Mouse (Mus musculus) limb, embryonic 13.5 days (tissue): ENCODE results near the gene Acap3. TPM values are rescaled to one million over a fixed set of nuclear protein-coding genes. Genes with fewer than 3 reads are reported as not detected.
A peak's percentile ranks its signal among the peaks of the same experiment; 100 is the strongest.

Source experiments
- ATAC-seq: fragments of 200-750 bp; cut with Nextera tagmentation; 2 replicates; pipeline ENCODE4 v1.8.0; 2017; ENCODE audit warnings: low read depth, moderate number of reproducible peaks, moderate TSS enrichment; ENCODE audit not compliant: low FRiP score
- H3K27ac ChIP-seq: fragments of 300-500 bp; sonication (generic); 2 replicates; pipeline ENCODE4 v1.5.1; 2015; ENCODE audit warnings: inconsistent platforms, mild to moderate bottlenecking, moderate library complexity
- H3K27me3 ChIP-seq: fragments of 300-500 bp; sonication (generic); 2 replicates; pipeline ENCODE4 v1.6.1; 2015; ENCODE audit warnings: mild to moderate bottlenecking, inconsistent platforms
- H3K36me3 ChIP-seq: fragments of 300-500 bp; sonication (generic); 2 replicates; pipeline ENCODE4 v1.6.1; 2015; ENCODE audit warnings: inconsistent platforms, mild to moderate bottlenecking, moderate library complexity
- H3K4me1 ChIP-seq: fragments of 300-500 bp; sonication (generic); 2 replicates; pipeline ENCODE4 v1.6.1; 2015; ENCODE audit warnings: inconsistent platforms
- H3K4me2 ChIP-seq: fragments of 300-500 bp; sonication (generic); replicated peaks from 2 replicates; pipeline ENCODE4 v1.6.1; 2015; ENCODE audit warnings: inconsistent platforms, mild to moderate bottlenecking, moderate library complexity
- H3K4me3 ChIP-seq: fragments of 300-500 bp; sonication (generic); 2 replicates; pipeline ENCODE4 v1.5.1; 2015; ENCODE audit warnings: moderate library complexity, mild to moderate bottlenecking, inconsistent platforms
- H3K9ac ChIP-seq: fragments of 300-500 bp; sonication (generic); 2 replicates; pipeline ENCODE4 v1.6.1; 2015; ENCODE audit warnings: mild to moderate bottlenecking, inconsistent platforms
- H3K9me3 ChIP-seq: fragments of 300-500 bp; sonication (generic); 2 replicates; pipeline ENCODE4 v1.6.1; 2016; ENCODE audit warnings: inconsistent platforms
- WGBS: fragments of 180-500 bp; shearing (Covaris S2); methylation state at CpG from one replicate; pipeline ENCODE4 v1.1.7; 2015; 5-methylcytosine and 5-hydroxymethylcytosine counted together
- polyA plus RNA-seq: library from polyadenylated mRNA; unstranded; fragments of >200 nt; fragmentation: Nextera tagmentation; extraction: Ambion mirVana; gene quantifications from 2 replicates; pipeline ENCODE4 v1.2.1, GENCODE M21; 2015

The Acap3 gene
- polyA plus RNA-seq, 1 experiment from 2014 or later: 19.4 TPM

GRCm38 (mm10) chr4:155903246-155903645 lies 11.6 kb downstream of the Acap3 start:
- H3K9ac ChIP-seq: no peak overlapping the region
- H3K36me3 ChIP-seq: peaks cover 85% of the 10 kb centered on the region
- ATAC-seq: no peak
- H3K4me1 ChIP-seq: no peaks in the 10 kb centered on the region
- no peaks in the 10 kb centered on the region for H3K27me3 ChIP-seq
- no peaks in the 10 kb centered on the region for H3K9me3 ChIP-seq
- no peak overlapping the region for H3K4me2 ChIP-seq
- H3K4me3 ChIP-seq: no peak overlapping the region
- H3K27ac ChIP-seq: no peak overlapping the region
- 93% methylated on average over 13 of the region's 13 CpGs for WGBS

- Histone ChIP-seq H3K9ac (no peak overlapping the region), H3K4me2 (no peak overlapping the region), H3K9me3 (no peaks in the 10 kb centered on the region), H3K4me1 (no peaks in the 10 kb centered on the region), H3K36me3 (peaks cover 73% of the 10 kb centered on the region), H3K27me3 (no peaks in the 10 kb centered on the region), H3K4me3 (no peak overlapping the region), H3K27ac (no peak overlapping the region)
- WGBS: 89% methylated on average over 13 of the region's 13 CpGs
- ATAC-seq: no peak
These were observed 12.9 kb downstream of the Acap3 start for GRCm38 (mm10) chr4:155904318-155905102.

- no peak overlapping the region for H3K27ac ChIP-seq
- no peak overlapping the region; the same call in 1 of the 2 replicates for H3K9ac ChIP-seq
- no peak for ATAC-seq
- no peaks in the 10 kb centered on the region for H3K27me3 ChIP-seq
- H3K4me2 ChIP-seq: no peak overlapping the region
- no peaks in the 10 kb centered on the region for H3K4me1 ChIP-seq
- peaks cover 63% of the 10 kb centered on the region for H3K36me3 ChIP-seq
- no peaks in the 10 kb centered on the region for H3K9me3 ChIP-seq
- WGBS: 92% methylated on average over 13 of the region's 13 CpGs
- H3K4me3 ChIP-seq: no peak overlapping the region
These were observed 14.0 kb downstream of the Acap3 start for GRCm38 (mm10) chr4:155905634-155906033.

GRCm38 (mm10) chr4:155906125-155906524 lies 14.5 kb downstream of the Acap3 start:
- Histone ChIP-seq H3K9ac (no peak overlapping the region; the same call in 1 of the 2 replicates), H3K4me3 (no peak overlapping the region), H3K4me2 (no peak overlapping the region), H3K27ac (no peak overlapping the region), H3K4me1 (no peaks in the 10 kb centered on the region), H3K27me3 (no peaks in the 10 kb centered on the region), H3K9me3 (no peaks in the 10 kb centered on the region), H3K36me3 (peaks cover 58% of the 10 kb centered on the region)
- ATAC-seq: no peak
- 77% methylated on average over 9 of the region's 9 CpGs for WGBS

GRCm38 (mm10) chr4:155907003-155907402 lies 15.4 kb downstream of the Acap3 start:
- WGBS: 80% methylated on average over 11 of the region's 11 CpGs
- no peak overlapping the region for H3K4me2 ChIP-seq
- peaks cover 49% of the 10 kb centered on the region for H3K36me3 ChIP-seq
- no peaks in the 10 kb centered on the region for H3K4me1 ChIP-seq
- no peaks in the 10 kb centered on the region for H3K27me3 ChIP-seq
- H3K4me3 ChIP-seq: no peak overlapping the region
- no peak overlapping the region for H3K27ac ChIP-seq
- H3K9ac ChIP-seq: no peak overlapping the region
- ATAC-seq: no peak
- H3K9me3 ChIP-seq: no peaks in the 10 kb centered on the region

GRCm38 (mm10) chr4:155908281-155908680 lies 16.7 kb downstream of the Acap3 start:
- 82% methylated on average over 7 of the region's 7 CpGs for WGBS
- no peaks in the 10 kb centered on the region for H3K4me1 ChIP-seq

GRCm38 (mm10) chr4:155908751-155909150 lies 17.1 kb downstream of the Acap3 start:
- Histone ChIP-seq H3K4me2 (no peak overlapping the region), H3K9me3 (no peaks in the 10 kb centered on the region), H3K36me3 (peaks cover 32% of the 10 kb centered on the region), H3K9ac (no peak overlapping the region), H3K4me3 (no peak overlapping the region), H3K4me1 (no peaks in the 10 kb centered on the region), H3K27me3 (no peaks in the 10 kb centered on the region), H3K27ac (no peak overlapping the region)
- no peak for ATAC-seq
- 84% methylated on average over 4 of the region's 4 CpGs for WGBS

More at GRCm38 (mm10) chr4:155908281-155908680, 16.7 kb downstream of the Acap3 start:
- H3K4me3 ChIP-seq: no peak overlapping the region
- H3K4me2 ChIP-seq: no peak overlapping the region
- H3K36me3 ChIP-seq: peaks cover 36% of the 10 kb centered on the region
- ATAC-seq: no peak
- no peaks in the 10 kb centered on the region for H3K9me3 ChIP-seq
- no peak overlapping the region for H3K9ac ChIP-seq
- no peak overlapping the region for H3K27ac ChIP-seq
- no peaks in the 10 kb centered on the region for H3K27me3 ChIP-seq

GRCm38 (mm10) chr4:155932031-155932430 lies 40.4 kb downstream of the Acap3 start:
- no peaks in the 10 kb centered on the region for H3K9me3 ChIP-seq
- H3K27ac ChIP-seq: no peak overlapping the region
- WGBS: 62% methylated on average over 1 of the region's 1 CpGs
- no peak overlapping the region for H3K4me2 ChIP-seq
- H3K36me3 ChIP-seq: no peaks in the 10 kb centered on the region
- H3K27me3 ChIP-seq: no peaks in the 10 kb centered on the region; the same call in 1 of the 2 replicates
- ATAC-seq: no peak
- H3K4me3 ChIP-seq: no peak overlapping the region
- H3K4me1 ChIP-seq: no peaks in the 10 kb centered on the region
- H3K9ac ChIP-seq: no peak overlapping the region

- Histone ChIP-seq H3K27ac (peak overlapping the region; percentile 86), H3K9me3 (no peaks in the 10 kb centered on the region), H3K9ac (peak overlapping the region; percentile 96), H3K4me2 (peak overlapping the region; percentile 97), H3K36me3 (peaks cover 17% of the 10 kb centered on the region), H3K27me3 (no peaks in the 10 kb centered on the region), H3K4me3 (peak overlapping the region; percentile 96), H3K4me1 (peaks cover 19% of the 10 kb centered on the region)
- under 1% methylated on average over 17 of the region's 17 CpGs for WGBS
- peak; percentile 62 for ATAC-seq
These were observed 51.4 kb downstream of the Acap3 start for GRCm38 (mm10) chr4:155943049-155943452.

GRCm38 (mm10) chr4:155943534-155944249 lies 52.1 kb downstream of the Acap3 start, which contains the start of gene Ube2j2:
Gene Ube2j2 (plus strand): TSS chr4:155943831.
- Histone ChIP-seq H3K27ac (peak within 1 kb of the TSS; percentile 86), H3K4me1 (peaks cover 19% of the 10 kb centered on the region), H3K9ac (peak within 1 kb of the TSS; percentile 96), H3K9me3 (no peaks in the 10 kb centered on the region), H3K36me3 (peaks cover 23% of the 10 kb centered on the region), H3K4me2 (peak within 1 kb of the TSS; percentile 97), H3K27me3 (no peaks in the 10 kb centered on the region), H3K4me3 (peak within 1 kb of the TSS; percentile 96)
- WGBS: 1% methylated on average over 73 of the region's 85 CpGs
- peak; percentile 96 for ATAC-seq

GRCm38 (mm10) chr4:155944271-155944670 lies 52.6 kb downstream of the Acap3 start:
- Histone ChIP-seq H3K36me3 (peaks cover 29% of the 10 kb centered on the region), H3K9ac (peak overlapping the region; percentile 96), H3K4me2 (peak overlapping the region; percentile 97), H3K4me1 (peaks cover 19% of the 10 kb centered on the region), H3K27ac (peak overlapping the region; percentile 86; the same call in 1 of the 2 replicates), H3K27me3 (no peaks in the 10 kb centered on the region), H3K9me3 (no peaks in the 10 kb centered on the region), H3K4me3 (peak overlapping the region; percentile 96)
- no peak for ATAC-seq
- WGBS: under 1% methylated on average over 17 of the region's 17 CpGs

- Histone ChIP-seq H3K4me1 (peaks cover 19% of the 10 kb centered on the region), H3K27me3 (no peaks in the 10 kb centered on the region), H3K4me2 (no peak overlapping the region), H3K9ac (no peak overlapping the region), H3K36me3 (peaks cover 57% of the 10 kb centered on the region), H3K27ac (no peak overlapping the region), H3K9me3 (no peaks in the 10 kb centered on the region), H3K4me3 (no peak overlapping the region)
- ATAC-seq: no peak
These were observed 55.5 kb downstream of the Acap3 start for GRCm38 (mm10) chr4:155947094-155947493.
